Mouse (Mus musculus) kidney, adult 8-10 months (tissue): ENCODE measurements at regions not wholly inside any gene's neighbourhood (a gene's known extent, or its start where the extent isn't known, plus 50 kb on each side); places are given as distances from the start of the nearest gene placed in this dataset.
A peak's percentile ranks its signal among the peaks of the same experiment; 100 is the strongest.

Experiments used
- DNase-seq, 2 experiments: peaks; one replicate each; pipeline ENCODE4 v3.0.0; 2022

DNA sequence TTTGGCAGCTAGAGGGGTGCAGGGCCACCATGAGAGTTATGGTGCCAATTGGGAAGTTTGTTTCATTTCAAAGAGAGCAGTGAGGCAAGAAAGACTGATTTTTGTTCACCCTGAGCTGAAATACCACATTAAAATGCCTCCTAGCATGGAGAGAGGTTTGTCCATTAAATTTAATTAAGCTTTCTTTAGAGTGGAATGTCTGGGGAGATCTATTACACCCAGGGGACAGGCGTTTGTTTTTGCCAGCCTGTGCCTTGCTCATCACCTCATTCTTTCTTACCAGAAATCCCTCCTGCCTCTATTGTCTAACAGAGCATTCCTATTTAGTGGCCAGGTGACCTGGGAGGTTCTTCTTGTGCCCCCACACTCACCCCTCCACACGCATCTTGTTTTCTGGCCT lies 55.2 kb upstream of the Rcn1 start:
- DNase-seq: no peak

DNA sequence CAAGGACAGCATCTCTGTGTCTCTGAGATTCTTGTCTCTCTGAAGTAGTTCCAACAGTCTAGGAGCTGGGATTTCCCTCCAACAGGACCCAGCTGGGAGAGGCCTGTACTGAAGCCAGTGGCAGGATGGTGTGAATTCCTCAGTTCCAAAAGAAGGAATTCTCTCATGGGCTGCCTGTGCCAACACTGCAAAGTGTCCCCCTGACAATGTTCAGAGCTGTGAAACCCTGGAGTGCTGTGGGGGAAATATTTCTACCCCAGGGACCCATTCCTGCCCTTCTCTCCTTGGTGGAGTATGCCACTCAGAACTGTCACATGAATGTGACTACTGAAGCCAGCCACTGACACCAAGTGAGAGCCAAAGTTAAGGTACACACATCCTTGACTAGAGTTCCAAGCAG lies 55.7 kb upstream of the Rcn1 start:
- no peak for DNase-seq

- DNase-seq: no peak
These were observed 59.5 kb upstream of the Rcn1 start for GRCm38 (mm10) chr2:105458643-105459042.

DNA sequence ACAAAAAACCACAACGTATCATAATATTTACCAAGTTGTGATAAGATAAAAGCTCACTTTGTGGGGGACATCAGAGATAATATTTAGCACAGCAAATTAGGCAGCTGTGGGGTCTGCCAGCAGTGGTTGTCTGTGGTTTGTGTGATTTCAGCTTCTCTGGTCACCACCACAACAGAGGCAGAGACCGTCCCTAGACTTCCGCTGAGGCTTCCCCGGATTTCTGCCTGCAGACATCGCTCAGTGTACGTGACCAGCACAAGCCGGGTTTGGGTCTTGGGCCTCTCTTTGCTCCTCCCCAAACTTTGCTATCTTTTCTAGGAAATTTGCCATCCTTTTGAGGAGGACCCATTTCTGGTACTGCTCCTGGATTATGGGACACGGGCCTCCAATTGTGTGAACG lies 60.4 kb upstream of the Rcn1 start:
- DNase-seq: no peak

GRCm38 (mm10) chr2:105465630-105466029 lies 66.5 kb upstream of the Rcn1 start:
- DNase-seq: no peak

DNA sequence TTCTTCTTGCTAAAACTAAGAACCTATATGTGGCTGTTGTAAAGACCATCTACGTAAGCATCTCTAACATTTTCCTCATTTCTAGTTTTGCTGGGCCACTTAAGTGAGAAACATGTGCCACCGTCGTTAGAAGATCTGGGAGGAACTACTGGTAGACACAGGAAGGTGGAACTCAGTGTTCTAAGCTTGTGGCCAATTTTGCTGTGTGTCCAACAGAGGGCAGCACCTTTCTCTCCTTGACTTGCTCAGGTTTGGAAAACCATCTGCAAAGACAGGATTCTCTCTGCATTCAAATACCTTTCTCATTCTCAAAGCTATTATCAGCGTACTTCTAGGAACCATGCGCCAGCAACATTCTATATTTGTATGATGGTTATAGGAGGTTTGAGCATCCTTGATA lies 69.8 kb upstream of the Rcn1 start:
- DNase-seq: peak in 1 of 2 experiments; percentile 14

- no peak for DNase-seq
These were observed 77.0 kb upstream of the Rcn1 start for GRCm38 (mm10) chr2:105476028-105476677.

GRCm38 (mm10) chr2:105481990-105482592 lies 83.0 kb upstream of the Rcn1 start:
- no peak for DNase-seq

DNA sequence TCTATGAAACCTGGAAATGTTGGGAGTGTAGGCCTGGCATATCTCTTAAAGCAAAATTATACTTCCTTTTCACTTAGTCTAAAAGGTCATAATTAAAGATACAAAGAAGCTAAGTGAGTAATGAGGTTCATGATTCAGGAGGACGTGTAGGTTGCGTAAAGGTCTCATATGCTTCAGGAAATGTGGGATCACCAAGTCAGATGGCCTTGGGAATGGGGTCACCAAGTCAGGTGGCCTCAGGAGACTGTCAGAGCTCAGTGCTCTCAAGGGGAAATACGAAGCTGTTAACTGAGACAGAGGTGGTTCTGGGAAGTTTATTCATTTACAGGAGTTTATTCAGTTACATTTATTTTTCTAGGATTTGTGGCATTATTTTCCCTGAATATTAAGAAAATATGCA lies 85.4 kb upstream of the Rcn1 start:
- DNase-seq: no peak

- no peak for DNase-seq
These were observed 86.2 kb upstream of the Rcn1 start for GRCm38 (mm10) chr2:105485286-105485685.

DNA sequence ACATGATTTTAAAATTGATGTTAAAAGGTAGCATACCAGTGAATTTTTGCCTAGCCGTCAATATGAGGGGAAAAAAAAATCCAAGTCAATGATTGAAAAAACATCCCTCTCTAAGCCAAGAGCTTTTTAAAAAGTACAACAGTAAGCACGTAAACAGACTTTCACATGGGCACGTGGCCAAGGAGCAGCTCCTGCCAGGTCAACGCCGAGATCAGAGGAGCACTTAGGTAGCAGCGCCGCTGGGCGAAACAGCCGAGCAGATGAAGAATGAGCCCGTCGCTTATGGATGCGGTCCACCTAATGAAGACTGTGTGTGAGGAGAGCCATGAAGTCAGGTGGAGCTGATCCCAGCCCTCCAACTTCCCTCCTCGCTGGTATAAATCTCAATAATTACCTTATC lies 96.7 kb upstream of the Rcn1 start:
- DNase-seq: peak; percentile 84 to 89

DNA sequence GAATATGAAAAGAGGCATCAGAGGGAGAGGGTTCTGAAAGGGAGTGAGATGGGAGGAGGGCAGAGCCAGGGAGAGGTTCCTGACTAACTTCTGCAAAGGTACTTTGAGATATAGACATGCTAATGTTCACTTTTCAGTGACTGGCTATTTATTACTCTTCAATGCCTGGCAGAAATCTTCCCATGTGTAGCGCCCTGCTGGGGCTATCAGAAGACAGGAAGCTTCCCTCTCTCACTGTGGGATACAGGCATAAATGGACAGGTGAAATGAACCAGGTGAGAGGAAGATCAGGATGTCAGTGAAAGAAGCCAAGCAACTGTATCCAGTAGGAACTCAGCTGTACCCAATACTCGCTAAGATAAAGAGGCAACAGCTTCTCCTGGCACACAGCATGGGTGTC lies 105.1 kb upstream of the Rcn1 start:
- DNase-seq: no peak

DNA sequence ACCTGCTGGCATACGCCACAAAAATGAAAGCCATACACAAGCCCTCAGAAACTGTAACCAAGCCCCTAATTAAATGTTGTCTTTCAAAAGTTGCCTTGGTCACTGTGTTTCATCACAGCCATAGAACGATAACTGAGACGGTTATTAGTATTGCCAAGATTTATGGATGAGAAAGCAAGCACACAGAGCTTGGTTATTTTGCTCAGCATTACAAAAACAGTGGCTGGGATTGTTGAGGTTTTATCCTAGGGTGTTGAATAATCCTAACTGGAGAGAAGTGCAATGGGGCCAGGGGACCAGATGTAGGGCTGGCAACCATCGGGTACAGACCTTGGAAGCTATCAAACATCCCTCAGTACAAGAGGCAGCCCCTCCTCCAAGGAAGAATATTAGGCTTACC lies 106.4 kb upstream of the Rcn1 start:
- no peak for DNase-seq

DNA sequence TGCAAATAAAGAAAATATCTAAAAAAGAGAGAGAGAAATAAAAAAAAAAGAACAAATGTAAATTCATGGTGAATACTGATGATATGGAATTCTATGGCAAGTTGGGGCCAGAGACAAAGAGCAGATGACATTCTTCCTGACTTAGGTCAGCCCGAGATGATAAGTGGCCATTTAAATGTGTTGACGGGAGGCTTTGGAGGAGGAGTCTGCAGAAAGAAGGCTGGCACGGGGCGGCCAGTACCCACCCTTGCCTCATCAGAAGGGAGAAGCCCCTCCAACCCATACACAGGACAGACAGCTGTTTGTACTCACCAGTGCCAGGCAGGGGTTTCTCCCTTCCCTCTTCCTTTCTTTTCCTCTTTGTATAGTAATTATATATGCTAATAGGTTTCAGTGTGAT lies 108.0 kb upstream of the Rcn1 start:
- no peak for DNase-seq

GRCm38 (mm10) chr2:105510816-105511215 lies 111.7 kb upstream of the Rcn1 start:
- DNase-seq: no peak

DNA sequence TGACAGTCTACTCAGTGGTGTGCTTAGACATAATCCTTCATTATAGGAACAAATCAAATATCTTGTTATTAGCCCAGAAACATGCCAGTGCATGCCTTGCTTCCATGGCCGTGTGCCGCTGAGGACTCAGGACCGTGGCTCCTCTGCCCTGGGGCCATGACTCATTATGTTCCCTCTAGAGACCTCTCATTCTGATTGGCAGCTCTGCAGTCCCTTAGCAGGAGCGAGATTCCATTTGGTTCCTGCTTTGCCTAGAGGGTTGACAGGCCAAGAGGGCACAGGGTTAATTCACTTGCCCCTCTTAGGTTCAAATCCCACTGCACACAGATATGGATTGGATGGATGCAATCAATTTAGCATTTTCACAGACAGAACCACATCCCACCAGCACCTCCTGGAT lies 112.6 kb upstream of the Rcn1 start:
- no peak for DNase-seq

- no peak for DNase-seq
These were observed 115.1 kb upstream of the Rcn1 start for GRCm38 (mm10) chr2:105514226-105514625.

- DNase-seq: no peak
These were observed 115.8 kb upstream of the Rcn1 start for GRCm38 (mm10) chr2:105514881-105515280.

GRCm38 (mm10) chr2:105515326-105515725 lies 116.2 kb upstream of the Rcn1 start:
- no peak for DNase-seq

DNA sequence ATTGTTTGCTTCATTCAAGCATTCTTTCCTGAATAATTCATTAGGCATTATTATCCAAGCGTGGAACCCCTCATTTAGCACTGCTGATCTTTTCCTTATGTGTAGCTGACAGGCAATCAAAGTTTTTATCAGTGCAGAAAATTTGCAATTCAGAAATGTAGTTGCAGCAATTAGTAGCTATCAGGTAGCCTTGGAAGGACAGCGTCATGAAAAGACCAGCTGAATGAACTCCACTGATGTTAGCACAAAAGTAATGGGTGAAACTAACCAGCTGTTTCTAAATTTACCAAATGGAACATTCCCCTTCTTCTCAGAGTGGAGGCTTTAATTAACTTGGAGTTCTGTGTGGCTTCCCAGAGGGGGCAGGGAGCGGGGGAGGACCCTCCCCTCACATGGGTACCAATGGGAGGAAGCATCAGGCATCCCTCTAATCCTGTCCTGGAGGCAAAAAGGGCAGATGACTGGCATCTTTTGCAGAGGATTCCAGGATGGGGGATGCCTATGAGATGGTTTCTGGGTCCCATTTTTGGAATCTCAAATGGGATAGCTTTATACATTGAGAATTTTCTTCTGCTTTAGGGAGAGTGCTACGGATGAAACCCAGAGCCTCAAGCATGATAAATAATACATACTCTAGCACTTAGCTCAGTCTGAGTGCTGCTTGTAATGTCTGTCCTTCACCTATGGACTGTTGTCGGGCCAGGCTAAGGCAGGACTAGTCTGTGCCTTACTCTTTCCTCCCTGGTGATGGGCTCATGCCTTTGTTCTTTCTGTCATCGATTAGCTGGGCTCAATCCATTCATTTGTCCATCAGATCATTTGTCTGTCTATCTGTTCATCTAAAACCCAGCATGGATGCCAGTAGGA lies 117.4 kb upstream of the Rcn1 start:
- no peak for DNase-seq

- peak; percentile 12 to 28 for DNase-seq
These were observed 122.7 kb upstream of the Rcn1 start for GRCm38 (mm10) chr2:105521841-105522240.

DNA sequence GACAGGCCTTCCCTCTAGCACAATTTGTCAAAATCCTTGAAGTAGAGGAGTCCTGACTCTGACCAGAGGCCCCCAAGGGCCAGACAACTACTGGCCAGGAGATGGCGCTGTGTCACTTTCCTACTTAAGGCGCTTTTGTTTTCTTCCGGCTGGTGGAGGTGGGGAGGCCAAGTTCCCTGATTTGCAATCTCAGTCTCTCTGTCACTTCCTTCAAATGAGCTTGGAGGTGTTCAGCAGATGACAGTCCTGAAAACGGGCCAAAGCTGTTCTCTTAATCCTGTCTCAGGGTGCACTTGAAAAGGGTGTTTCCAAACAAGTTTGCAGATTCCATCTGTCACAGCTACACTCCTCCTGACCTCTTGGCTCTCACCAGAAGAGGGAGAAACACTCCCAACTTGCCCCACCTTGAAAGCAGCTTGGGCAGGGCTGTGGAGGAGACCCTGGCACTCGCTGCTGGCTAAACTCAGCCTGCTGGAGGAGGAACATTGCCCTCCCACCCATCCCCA lies 124.2 kb upstream of the Rcn1 start:
- peak in 1 of 2 experiments; percentile 33 for DNase-seq

- DNase-seq: no peak
These were observed 126.0 kb upstream of the Rcn1 start for GRCm38 (mm10) chr2:105525111-105525610.

- no peak for DNase-seq
These were observed 129.4 kb upstream of the Rcn1 start for GRCm38 (mm10) chr2:105528535-105528934.
